Mouse (Mus musculus): ENCODE data around the gene Plxnb2. TPM values are rescaled to one million over a fixed set of nuclear protein-coding genes. Genes with fewer than 3 reads are reported as not detected.

The Plxnb2 gene
- total RNA-seq, 2 experiments from 2014 or later, result 60.1 to 74.0 TPM

DNA sequence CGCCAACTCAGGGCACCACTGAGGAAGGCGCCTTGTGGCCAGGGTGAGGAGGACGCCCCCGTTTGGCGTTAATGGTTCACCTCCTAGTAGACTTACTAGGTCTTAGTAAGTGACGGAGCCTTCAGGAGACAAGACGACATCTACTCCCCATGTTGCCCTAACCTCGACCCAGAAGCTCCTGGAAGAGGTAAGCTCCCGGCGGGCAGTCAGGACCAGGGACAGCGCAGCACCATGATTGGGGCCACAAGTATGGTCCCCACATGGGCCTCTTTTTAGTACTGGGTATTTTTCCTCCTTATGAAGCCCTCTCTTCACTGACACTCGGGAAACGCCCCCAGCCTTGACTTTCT, 30.6 kb downstream of the Plxnb2 start:
- DNase-seq (ENCODE audit: low spot score in 2 of 2), result no peak

DNA sequence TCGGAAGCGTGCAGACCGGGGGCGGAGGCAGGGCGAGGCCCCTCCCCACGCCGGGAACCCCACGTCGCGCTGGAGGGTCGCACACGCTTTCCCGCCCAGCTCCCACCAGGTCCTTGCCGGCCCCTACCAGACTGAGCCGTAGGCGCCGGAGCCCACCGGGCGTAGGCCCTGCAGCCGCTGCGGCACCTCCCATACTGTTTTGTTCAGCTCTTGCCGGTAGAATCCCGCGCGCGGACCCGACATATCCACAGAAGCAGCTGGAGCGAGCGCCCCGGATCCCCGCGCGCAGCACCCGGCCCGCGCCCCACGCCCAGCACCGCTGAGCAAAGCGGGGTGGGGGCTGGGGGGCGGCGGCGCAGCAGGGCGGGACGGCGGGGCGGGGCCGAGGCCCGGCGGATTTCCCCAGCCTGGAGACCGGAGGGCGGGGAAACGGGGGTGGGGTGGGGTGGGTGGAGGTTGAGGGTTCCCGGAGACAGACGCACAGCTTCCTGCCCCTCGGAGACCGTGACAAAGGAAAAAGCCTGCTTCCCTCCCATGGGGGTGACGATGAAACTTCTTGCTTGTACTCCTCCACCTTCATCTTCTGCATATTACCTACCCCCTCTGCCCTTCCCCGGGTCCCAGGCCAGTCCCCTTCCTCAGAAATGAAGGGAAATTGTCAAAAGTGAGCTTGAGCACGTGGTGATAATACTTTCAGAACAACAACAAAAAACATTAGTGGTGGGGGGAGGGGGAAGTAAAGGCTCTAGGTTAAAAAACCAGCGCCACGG, 31.1 kb downstream of the Plxnb2 start, which contains the start of gene Mapk11:
Gene Mapk11, minus strand, starts transcription at position 358 of the 770 bp plus-strand sequence.
- no peak for DNase-seq (ENCODE audit: low spot score in 2 of 2)

DNA sequence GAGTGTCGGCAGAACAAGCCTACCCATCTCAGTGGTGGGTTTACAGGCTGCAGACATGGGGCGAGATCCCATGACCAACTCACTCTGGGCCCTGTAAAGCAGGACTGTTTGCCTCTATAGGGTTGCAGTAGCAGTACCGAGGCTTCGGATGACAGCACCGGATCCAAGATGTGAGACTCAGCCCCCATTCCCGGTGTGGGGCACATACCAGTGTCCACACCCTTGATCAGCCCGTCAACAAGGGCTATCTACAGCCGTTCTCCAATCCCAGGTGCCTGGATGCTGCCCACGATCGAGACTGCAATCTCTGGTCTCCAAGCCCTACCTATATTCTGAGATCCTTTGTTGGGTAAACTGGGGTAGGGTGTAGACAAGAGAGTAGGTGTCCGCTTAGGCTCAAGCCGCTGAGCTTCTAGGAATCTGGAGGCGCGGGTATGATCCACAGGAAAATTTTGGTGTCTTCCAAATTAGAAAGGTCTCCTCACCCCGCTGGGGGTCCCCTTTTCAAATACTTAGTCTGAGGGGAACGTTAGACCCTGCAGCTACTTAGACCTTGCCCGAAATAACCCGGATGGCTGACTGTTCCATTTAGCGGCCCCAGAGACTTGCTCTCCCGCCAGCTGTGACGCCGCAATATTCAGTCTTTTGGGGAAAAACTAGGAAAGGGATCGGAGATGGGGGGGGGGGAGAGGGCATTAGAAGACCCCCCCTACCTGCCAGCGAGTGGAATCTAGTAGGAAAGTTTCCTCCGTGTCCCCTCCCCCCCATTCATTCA, 31.9 kb downstream of the Plxnb2 start:
- DNase-seq (ENCODE audit: low spot score in 2 of 2), result no peak

DNA sequence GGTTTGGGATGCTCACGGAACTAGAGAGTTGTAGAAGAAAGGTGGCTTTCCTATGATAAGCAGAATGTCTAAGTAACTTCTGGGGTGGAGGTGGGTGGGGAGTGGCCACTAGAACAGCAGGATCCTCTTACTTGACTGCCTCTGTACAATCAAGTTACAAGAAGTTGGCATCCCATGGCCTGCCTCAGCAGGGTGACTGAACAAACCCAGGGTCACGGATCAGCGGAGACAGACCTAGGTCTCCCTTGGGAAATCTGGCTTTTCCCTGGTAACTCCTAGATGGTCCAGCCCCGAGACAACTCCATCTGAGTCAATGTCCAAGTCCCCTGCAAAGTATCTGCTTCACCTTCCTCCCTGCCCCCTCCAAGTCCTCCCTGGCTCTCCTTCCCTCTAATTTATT, 32.7 kb downstream of the Plxnb2 start:
- DNase-seq (ENCODE audit: low spot score in 2 of 2), result no peak

DNA sequence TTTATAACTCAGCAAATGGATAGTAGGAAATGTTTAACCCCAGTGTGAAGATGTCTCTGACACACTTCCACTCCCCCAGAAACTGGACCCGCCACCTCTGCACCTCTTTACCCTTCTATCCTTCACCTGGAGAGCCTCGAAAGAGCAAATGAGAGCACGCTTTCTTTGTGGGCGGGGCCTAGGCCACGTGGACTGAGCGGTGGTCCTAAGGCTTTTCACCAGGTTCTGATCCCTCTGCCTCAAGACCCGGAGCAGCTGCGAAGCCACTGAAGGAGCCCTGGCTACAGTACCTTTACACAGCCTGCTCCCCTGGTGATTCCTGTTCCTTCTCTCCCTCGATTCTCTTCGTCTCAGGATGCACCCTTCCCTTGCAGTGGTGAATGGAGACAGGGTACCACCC, 33.1 kb downstream of the Plxnb2 start:
- no peak for DNase-seq (ENCODE audit: low spot score in 2 of 2)

DNA sequence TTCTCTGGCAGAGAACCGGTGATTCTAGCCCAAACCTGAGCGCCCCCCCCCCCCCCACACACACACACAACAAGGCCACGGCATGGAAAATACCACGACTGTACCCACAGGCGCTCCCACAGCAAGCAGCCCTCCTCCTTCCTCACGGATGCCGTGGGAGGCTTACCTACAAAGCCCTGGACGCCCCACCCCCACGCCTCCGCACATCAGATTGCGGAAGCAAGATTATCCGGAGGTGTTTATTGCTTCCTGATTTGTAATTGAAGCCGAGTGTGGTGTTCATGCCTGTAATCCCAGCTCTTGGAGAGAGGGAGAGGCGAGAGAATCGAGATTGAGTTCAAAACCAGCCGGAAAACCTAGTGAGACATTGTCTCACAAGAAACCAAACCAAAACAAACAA, 33.6 kb downstream of the Plxnb2 start:
- no peak for DNase-seq (ENCODE audit: low spot score in 2 of 2)

DNA sequence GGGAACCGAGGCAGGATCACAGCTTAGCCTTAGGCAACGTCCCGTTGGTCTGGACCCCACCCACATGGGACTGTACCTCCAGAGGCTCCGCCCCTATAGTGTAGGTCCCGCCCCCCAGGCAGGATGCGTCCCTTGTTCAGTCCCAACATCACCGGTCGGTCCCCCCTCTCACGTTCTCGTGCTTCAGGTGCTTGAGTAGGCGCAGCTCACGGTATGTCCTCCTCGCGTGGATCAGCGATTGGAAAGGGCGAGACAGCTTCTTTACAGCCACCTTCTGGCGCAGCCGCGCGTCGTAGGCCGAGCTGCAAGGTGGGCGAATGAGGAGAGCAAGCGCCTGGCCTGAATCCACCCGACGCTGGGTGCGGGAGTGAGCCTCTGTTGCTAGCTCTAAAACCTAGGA, 34.1 kb downstream of the Plxnb2 start:
- peak in 1 of 2 experiments; percentile 35 for DNase-seq (ENCODE audit: low spot score in 2 of 2)

DNA sequence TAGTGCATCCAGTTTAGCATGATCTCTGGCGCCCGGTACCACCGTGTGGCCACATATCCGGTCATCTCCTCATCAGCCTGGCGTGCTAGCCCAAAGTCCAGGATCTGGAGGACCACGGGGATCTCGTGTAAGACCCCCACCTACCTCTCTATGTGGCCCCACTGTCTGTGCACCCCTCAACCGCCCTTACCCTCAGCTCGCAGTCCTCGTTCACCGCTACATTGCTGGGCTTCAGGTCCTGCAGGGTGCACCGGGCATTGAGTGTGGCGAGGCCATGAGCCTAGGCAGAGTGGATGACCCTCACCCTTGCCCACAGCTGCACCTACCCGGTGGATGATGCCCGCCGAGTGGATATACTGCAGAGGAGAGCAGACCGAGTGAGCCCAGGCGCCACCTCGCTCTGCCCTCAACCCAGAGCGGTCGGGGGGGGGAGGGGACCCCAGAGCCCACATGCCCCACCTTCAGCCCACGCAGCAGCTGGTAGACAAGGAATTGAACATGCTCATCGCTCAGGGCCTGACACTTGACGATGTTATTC, 34.7 kb downstream of the Plxnb2 start:
- no peak for DNase-seq (ENCODE audit: low spot score in 2 of 2)

DNA sequence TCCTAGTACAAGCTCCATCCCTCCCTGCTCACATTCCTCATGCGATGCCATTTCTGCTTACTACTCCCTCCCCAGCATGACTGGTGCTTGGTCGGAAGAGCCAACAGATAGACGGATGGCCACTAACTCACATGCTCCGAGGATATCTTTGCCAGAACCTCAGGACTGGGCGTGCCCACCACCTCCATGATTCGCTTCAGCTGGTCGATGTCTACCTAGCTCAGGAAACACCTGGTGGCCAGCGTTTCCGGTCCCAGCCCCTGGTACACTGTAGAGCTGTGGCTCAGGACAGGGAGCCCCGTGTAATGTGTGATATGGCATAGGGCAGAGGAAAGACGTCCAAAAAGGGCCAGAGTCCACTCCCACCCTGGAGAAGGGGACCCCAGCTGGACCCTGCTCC, 35.6 kb downstream of the Plxnb2 start:
- DNase-seq (ENCODE audit: low spot score in 2 of 2), result no peak

DNA sequence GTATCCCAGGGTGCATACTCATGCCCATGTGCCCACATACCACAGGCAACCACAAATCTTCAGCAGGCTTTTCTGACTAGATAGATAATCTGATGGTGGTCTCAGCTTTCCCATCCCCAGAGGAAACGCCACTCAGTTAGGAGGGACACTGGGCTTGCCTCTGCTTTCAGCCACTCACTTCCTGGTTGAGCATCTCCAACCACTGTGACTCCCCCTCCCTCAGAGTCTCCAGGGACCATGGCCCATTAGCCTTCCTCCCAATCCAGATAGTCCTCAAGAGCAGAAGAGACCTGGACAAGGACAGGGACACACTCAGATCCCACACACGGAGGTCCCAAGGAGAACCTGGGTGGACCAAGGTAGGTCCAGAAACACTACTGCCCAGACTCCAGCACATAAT, 37.5 kb downstream of the Plxnb2 start:
- DNase-seq (ENCODE audit: low spot score in 2 of 2), result no peak

DNA sequence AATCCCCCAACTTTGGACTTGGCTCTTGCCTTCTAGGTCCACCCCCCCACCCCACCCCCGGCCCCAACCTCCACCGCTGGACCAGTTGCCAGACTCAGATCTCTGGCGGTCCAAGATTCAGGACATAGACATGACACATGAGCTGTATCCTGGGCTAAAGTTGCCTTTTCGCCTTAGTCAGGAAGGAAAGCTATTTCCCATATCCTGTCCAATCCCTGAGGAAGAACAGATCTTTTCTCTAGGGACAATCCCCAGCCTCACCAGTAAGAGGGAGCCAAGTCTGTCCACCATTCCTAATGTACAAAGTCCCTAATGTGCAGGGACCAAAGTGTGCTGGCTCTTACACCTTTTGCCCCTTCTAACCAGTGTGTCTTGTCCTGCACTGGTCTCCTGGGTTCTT, 38.7 kb downstream of the Plxnb2 start:
- DNase-seq (ENCODE audit: low spot score in 2 of 2), result no peak

DNA sequence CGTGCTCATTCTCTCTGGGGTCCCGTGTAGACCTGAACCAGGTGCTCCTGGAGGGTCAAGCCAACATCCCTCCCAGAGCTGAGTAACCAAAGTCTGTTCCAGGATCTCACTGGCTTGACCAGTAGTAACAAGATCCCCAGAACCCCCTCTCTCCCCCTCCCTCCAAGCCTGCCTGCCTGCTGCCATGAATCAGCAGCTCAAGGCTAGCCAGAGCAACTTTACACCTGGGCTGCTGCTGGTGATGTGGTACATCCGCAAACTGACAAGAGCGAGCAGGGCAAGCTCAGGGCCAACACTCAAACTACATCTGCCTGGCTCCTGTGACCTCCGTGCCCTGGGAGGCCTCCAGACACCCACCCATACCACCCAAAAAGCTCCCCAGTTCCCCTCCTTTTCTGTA, 39.1 kb downstream of the Plxnb2 start:
- DNase-seq (ENCODE audit: low spot score in 2 of 2), result no peak

DNA sequence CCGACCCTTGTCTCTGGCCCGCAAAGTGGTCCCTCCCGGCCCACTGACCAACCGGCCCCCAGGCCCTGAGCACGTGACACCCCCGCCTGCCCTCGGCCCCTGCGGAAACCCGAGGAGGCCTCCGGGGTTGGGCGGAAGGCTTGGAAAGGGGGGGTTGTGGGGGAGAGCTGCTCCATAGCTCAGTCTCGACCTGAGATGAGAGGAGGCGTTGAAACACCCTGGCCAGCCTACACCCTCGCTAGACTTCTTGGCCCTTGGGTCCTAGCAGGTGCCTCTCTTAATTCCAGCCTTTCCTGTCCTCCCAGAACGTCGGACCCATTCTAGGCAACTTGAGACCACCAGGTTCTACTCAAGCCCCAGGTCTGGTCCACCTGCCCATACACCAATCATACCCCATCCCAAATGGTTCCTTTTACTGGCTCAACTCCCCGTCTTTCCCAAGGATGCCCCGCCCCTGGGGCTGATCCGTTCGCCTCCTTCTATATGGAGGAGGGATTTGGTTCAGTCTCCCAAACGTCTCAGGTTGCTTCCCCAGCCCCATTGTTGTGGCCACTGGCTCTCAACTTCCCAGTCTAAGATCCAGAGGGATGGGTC, 39.8 kb downstream of the Plxnb2 start, which contains the start of gene Mapk12:
Gene Mapk12, minus strand, starts transcription at position 45 of the 594 bp plus-strand sequence.
- no peak for DNase-seq (ENCODE audit: low spot score in 2 of 2)

DNA sequence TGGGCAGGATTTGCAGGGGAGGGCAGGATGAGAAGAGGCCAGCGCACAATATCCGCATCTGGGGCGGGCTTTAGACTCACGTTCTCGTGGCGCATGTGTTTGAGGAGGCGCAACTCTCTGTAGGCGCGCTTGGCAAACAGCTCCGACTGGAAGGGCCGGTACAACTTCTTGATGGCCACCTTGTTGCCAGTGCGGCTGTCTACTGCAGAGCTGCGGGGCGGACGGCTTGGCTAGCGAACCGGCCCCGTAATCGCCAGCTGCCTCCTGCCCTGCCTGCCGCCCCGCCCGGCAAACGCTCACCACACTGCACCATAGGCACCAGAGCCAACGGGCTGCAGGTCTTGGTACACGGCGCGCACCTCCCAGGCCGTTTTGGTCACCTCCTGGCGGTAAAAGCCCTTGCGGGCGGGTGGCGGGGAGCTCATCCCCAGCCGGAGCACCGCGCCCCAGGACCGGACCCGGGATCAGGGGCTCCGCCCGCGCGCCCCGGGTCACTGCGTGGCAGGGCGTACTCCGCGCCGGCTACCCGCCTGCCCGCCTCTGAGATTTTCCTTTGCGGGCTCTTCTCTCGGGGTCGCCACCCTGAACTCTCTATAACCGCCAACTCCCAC, 40.4 kb downstream of the Plxnb2 start:
- no peak for DNase-seq (ENCODE audit: low spot score in 2 of 2)

DNA sequence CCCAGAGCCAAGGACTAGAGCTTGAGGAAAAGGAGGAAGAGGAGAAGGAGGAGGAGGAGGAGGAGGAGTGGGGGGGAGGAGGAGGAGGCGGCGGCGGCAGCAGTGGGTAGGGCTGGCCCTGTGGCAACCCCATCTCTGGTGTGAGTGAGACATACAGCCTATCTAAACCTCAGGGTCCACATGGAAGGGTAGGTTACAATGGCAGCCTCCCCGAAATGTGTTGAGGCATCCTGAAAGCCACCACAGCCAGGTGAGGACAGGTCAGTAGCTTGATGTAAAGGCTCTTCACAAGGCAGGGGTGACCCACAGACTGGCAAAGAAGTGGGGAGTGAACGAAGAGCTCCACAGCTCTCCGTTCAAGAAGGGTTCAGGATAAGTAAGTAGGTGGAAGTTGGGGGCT, 42.1 kb downstream of the Plxnb2 start:
- DNase-seq (ENCODE audit: low spot score in 2 of 2), result no peak

DNA sequence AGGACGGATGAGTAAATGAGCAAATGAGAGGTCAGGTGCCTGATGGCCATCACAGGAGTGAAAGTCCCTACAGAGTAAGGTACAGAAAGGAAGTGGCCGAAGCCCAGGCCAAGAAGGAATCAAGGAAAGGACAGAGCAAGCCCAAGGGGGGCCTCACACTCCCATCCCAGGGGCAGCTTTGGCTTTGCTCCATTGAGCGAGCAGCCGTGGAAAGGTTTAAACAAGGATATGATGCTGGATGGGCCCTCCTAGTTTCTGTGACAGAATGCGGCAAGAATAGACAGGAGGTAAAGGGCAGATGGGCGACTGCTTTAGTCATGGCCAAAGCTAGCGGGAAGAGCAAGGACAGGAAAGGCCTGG, 42.6 kb downstream of the Plxnb2 start:
- no peak for DNase-seq (ENCODE audit: low spot score in 2 of 2)

DNA sequence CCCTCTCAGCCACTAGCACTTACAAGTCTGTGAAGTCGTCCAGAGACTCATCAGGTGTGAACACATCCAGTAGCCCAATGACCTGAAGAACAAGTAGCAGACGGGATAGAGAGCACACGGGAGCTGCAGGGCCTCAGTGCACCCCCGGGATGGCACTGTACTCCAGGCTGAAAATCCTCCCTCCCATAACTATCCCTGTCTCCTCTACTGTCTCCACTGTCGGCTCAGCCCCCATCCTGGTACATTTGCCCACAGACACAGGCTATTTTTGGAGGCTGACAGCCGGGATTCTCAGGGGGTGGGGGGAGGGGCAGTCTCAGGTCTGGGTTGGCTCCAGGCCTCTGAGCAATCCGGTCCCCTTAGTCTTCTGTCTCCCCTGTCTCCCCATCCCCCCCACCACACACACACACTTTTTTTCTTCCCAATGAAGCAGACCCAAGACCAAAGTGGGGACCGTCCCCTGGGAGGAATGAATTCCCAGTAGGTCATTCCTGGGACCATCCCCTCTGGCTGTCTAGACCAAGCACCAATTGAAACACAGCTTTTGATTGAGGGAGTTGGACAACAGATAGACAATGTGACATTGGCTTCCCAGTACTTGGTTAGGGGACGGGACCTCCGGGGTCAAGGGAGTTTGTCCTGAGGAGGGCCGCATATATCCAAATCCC, 43.1 kb downstream of the Plxnb2 start:
- no peak for DNase-seq (ENCODE audit: low spot score in 2 of 2)

DNA sequence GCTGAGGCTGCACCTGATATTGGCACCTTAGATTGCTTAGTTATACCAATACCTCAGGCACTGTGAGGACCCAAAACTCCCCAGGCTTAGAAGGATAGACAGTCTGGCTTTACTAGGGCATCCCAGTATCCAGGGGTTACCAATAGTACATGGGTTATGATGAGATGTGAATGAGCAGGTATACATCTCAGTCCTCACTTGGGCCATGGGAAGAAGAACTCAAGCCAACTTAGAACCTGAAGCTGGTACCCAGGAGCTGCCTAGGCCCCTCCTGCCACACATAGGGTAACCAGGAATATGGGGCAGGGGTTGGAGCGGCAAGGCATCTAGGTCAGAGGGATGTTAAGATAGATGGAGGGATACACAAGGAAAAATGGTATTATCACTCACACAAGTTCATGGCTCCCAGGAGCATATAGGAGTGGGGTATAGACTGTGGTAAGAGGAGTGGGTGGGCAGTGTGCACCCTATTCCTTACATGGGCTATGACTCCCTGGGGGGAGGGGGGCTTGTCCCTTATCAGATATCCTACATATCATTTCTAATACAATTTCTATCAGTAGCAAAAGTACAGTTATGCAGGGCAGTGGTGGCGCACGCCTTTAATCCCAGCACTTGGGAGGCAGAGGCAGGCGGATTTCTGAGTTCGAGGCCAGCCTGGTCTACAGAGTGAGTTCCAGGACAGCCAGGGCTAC, 44.0 kb downstream of the Plxnb2 start:
- DNase-seq (ENCODE audit: low spot score in 2 of 2), result no peak

DNA sequence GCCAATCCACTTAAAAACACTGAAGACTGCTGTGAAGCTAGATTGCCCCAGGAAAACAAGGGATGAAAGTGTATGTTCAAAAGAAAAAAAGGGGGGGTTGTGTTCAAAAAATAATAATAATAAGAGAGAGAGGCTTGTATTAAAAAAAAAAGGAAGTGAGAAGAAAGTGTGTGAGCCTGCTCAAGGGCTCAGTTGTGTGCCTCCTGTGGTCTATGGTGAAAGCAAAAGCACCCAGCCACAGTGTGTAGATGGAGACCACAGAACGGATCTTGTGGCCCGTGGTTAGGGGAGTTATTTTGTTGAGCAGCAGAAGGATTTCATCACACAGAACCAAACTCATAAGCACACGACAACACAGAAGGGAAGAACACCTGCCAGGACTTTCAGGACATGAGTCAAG, 49.3 kb downstream of the Plxnb2 start:
- no peak for DNase-seq (ENCODE audit: low spot score in 2 of 2)

DNA sequence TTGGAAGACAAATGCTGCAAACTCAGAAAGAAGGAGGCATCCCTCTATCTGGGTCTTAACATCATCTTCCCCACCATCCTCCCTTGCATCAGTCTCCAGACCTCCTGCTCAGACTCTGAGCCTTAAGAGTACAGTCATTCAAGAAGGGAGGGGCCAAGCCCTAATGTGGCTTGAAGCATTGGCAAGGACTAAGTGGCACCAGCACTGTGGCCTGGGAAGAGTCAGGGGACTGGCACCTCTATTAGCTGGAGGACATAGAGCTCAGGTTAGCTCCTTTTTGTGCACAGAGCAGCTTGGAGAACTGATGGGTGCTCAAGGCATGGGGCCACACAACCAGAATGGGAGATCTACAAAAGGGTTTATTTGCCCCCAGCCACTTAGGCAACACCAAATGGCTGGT, 50.3 kb downstream of the Plxnb2 start:
- DNase-seq (ENCODE audit: low spot score in 2 of 2), result no peak
